Mouse (Mus musculus): Measurements from ENCODE around the gene Polrmt. TPM values are rescaled to one million over a fixed set of nuclear protein-coding genes. Genes with fewer than 3 reads are reported as not detected.
"Not testable (repeated sequence)": the region's sequence is repeated elsewhere in the genome, so short reads cannot be mapped to it uniquely, and the experiment has no call there.

The Polrmt gene
- polyA plus RNA-seq, 1 experiment from 2014 or later = 33.9 TPM

DNA sequence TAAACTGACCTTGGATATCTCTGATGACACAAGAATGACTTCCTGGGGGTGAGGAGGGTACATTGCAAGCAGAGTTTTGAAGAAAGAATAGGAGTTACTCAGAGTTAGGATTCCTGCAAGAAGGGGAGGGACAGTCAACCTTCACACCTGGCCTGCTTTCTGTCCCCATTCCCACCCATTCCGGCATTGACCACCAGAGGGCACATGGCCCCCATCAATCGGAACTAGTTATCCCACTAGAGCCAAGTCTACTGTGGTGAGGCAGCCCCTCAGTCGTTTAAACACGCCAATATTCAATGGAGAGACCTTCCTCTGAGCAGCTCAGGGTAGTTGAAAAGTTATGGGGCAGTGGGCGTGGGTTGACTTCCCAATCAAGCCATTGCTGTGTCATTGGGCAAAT, 22.0 kb upstream of the Polrmt start:
- Histone ChIP-seq H3K27ac (no peak overlapping the region; the same call in 1 of the 2 replicates), H3K4me3 (replicated peaks) (no peak overlapping the region), H3K27me3 (replicated peaks) (no peaks in the 10 kb centered on the region), H3K4me2 (peak overlapping the region; percentile 25; the same call in 1 of the 2 replicates), H3K36me3 (no peaks in the 10 kb centered on the region), H3K9me3 (no peaks in the 10 kb centered on the region), H3K4me1 (peaks cover 34% of the 10 kb centered on the region), H3K9ac (no peak overlapping the region)
- ATAC-seq (ENCODE audit: insufficient read depth, low FRiP score, low read depth) = no peak
- 2% methylated on average over 5 of the region's 5 CpGs for WGBS

DNA sequence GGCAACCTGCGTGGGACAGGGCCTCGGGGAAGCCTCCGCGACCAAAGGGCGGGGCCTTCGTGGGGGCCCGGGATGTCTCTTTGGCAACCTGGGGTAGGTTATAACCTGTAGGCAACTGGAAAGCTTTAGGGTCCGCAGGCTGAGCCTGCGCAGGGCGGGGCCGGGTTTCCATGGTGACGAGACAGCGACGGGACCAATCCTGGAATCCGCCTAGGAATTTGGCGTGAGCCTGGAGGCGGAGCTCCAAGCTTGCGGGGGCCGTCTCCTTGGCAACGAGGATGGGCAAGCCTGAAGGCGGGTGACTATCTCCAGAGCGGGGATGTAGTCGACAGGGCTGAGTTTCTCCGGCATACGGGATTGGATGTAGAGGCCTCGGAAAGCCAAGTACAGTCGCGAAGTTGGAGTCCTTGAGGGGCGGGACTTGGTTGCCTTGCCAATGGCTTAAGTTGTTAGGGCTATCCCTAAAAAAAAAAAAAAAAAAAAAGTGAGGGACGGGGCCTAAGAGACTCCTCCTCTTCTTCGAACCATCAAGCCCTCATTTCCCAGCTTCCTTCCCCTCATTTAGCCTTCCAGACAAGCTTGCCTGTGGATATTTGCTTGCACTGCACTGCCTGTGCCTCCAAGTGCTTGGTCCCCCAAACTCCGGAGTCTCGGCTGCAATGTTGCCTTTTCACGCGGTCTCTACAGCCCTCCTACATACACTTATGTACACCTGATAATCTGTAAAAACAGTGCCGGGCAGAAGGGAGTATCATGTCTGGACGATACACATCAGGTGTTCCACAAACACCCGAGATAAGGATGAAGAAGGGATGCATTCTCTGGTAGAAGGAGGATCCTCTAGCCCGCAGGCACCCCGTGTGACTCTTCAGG, 21.2 kb upstream of the Polrmt start:
- Histone ChIP-seq H3K4me1 (peaks cover 35% of the 10 kb centered on the region), H3K36me3 (no peaks in the 10 kb centered on the region), H3K4me2 (peak overlapping the region; percentile 80), H3K9ac (peak overlapping the region; percentile 33; the same call in 1 of the 2 replicates), H3K4me3 (replicated peaks) (peak overlapping the region; percentile 91), H3K9me3 (no peaks in the 10 kb centered on the region), H3K27me3 (replicated peaks) (no peaks in the 10 kb centered on the region), H3K27ac (peak overlapping the region; percentile 95)
- ATAC-seq (ENCODE audit: insufficient read depth, low FRiP score, low read depth) = peak; percentile 77
- 9% methylated on average over 40 of the region's 40 CpGs for WGBS

DNA sequence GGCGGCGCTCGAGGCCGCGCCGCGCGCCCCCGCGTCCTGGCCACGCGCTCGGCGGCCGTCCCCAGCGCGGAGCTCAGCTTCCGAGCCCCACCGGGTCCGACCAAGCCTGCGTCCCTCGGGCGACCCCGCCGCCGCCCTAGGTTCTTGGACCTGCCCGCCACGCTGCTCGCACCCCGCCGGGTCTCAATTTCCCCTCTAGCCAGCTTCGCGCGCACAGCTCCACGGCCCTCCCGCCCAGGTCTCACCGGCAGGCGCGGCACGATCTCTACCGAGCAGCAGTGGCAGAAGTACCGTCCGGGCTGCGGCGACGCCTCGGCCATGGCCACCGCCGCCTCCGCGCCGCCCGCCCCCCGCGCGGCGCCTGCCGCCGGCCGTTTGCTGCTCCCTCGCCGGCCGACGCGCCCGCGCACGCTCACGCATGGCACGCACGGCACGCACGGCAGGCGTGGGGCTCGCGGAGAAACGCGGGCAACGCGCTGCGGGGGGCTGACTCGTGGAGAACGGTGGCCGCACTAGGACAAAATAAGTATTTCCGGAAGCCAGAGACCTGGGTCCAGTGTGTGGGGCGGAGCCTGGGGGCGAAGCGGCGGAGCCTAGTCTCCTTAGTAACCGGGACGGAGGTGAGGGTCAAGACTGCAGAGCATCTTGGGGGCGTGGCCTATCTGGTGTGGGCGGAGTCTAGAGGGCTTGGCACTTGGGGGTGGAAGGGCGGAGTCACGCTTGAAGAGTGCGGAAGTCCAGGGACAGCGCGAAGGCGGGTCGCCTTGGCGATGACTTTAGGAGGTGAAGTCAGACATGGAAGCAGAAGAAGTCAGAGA, 20.3 kb upstream of the Polrmt start, which contains the start of gene Rnf126:
TSS of gene Rnf126 (minus strand) at position 445 of the 818 bp plus-strand sequence.
- peak within 1 kb of the TSS; percentile 94 for H3K9ac ChIP-seq
- H3K9me3 ChIP-seq = no peaks in the 10 kb centered on the region
- peaks cover 35% of the 10 kb centered on the region for H3K4me1 ChIP-seq
- H3K4me2 ChIP-seq = peak within 1 kb of the TSS; percentile 80
- under 1% methylated on average over 92 of the region's 101 CpGs for WGBS
- peak within 1 kb of the TSS; percentile 95 for H3K27ac ChIP-seq
- H3K36me3 ChIP-seq = peaks cover 5% of the 10 kb centered on the region
- peak; percentile 91 for ATAC-seq (ENCODE audit: insufficient read depth, low FRiP score, low read depth)
- H3K4me3 ChIP-seq (replicated peaks) = peak within 1 kb of the TSS; percentile 91
- H3K27me3 ChIP-seq (replicated peaks) = no peaks in the 10 kb centered on the region

DNA sequence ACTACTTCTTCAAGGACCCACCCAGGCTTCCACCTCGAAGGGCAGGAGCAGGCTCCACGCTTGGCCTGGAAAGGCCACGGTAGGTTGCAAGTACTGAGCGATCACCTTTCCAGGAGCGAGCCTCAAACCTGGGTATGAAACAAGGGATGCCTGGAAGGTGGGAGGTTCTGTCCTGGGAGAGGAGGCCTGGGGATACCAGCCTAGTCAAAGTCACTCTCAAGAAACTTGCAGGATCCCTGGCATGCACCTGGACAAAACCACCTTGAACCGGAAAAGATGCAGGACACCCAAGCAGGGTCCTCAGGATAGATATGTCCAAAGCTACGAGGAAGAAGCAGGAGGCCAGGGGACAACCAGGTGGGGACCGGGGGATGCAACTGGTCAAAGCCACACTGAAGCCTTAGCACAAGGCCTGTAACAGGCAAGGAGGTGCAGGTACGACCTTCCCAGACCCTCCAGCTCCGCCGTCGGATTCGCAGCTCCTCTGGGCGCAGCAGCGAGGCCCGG, 19.7 kb upstream of the Polrmt start:
- 8% methylated on average over 16 of the region's 16 CpGs for WGBS
- H3K4me3 ChIP-seq (replicated peaks) = peak overlapping the region; percentile 91
- H3K4me2 ChIP-seq = peak overlapping the region; percentile 80
- peaks cover 11% of the 10 kb centered on the region for H3K36me3 ChIP-seq
- no peak for ATAC-seq (ENCODE audit: insufficient read depth, low FRiP score, low read depth)
- peak overlapping the region; percentile 95 for H3K27ac ChIP-seq
- peak overlapping the region; percentile 94 for H3K9ac ChIP-seq
- H3K27me3 ChIP-seq (replicated peaks) = no peaks in the 10 kb centered on the region
- no peaks in the 10 kb centered on the region for H3K9me3 ChIP-seq
- peaks cover 35% of the 10 kb centered on the region for H3K4me1 ChIP-seq

DNA sequence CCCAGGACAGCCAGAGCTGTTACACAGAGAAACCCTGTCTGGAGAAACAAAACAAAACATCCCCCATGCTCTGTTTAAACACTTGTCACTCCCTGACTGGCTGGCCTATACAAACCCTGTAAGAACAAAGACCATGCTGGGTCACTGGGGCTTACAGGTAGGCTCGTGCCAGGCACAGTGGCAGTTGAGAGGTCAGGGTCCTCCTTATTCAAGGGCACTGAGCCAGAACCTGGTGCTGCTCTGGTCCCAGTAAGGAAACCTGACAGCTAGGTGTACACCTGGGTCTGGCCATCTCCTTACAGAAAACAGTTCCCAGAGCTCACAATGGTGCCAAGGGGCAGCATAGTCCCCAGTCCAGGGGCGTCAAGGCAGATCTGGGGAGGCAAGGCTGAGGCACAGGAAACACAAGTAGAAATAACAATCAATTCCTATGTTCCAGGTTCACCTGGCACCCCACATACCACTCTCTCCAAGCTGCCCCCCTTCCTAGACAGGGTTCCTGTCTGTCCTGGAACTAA, 18.9 kb upstream of the Polrmt start:
- H3K4me1 ChIP-seq = peaks cover 35% of the 10 kb centered on the region
- H3K36me3 ChIP-seq = peaks cover 17% of the 10 kb centered on the region
- peak overlapping the region; percentile 91 for H3K4me3 ChIP-seq (replicated peaks)
- ATAC-seq (ENCODE audit: insufficient read depth, low FRiP score, low read depth) = no peak
- H3K4me2 ChIP-seq = peak overlapping the region; percentile 80
- 65% methylated on average over 2 of the region's 2 CpGs for WGBS
- H3K9ac ChIP-seq = peak overlapping the region; percentile 30; the same call in 1 of the 2 replicates
- no peaks in the 10 kb centered on the region for H3K9me3 ChIP-seq
- H3K27ac ChIP-seq = no peak overlapping the region
- no peaks in the 10 kb centered on the region for H3K27me3 ChIP-seq (replicated peaks)

DNA sequence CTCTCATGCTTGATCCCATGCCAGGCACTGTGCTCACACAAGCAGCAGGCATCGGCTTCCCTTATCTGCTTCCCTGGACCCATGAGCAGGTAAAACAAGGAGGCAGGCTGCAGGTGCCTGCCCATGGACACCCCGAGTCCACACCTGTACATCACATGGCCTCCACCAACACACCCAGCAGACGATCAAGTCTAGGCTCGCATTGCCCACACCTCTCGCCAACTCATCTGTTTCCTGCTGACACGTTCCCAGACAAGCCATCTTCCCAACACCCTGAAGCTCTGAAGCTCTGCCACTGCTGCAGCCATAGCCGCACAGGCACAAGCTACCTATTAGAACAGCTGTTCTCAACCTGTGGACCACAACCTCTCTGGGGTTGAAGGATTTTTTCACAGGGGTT, 17.9 kb upstream of the Polrmt start:
- WGBS = 70% methylated on average over 7 of the region's 7 CpGs
- peaks cover 35% of the 10 kb centered on the region for H3K4me1 ChIP-seq
- H3K4me2 ChIP-seq = no peak overlapping the region
- no peaks in the 10 kb centered on the region for H3K27me3 ChIP-seq (replicated peaks)
- H3K4me3 ChIP-seq (replicated peaks) = no peak overlapping the region
- no peak overlapping the region for H3K9ac ChIP-seq
- no peaks in the 10 kb centered on the region for H3K9me3 ChIP-seq
- no peak overlapping the region for H3K27ac ChIP-seq
- ATAC-seq (ENCODE audit: insufficient read depth, low FRiP score, low read depth) = no peak
- H3K36me3 ChIP-seq = peaks cover 19% of the 10 kb centered on the region

- Histone ChIP-seq H3K36me3 (peaks cover 31% of the 10 kb centered on the region), H3K9ac (no peak overlapping the region), H3K4me1 (peaks cover 27% of the 10 kb centered on the region), H3K4me2 (no peak overlapping the region), H3K27ac (no peak overlapping the region), H3K27me3 (replicated peaks) (no peaks in the 10 kb centered on the region), H3K9me3 (no peaks in the 10 kb centered on the region), H3K4me3 (replicated peaks) (no peak overlapping the region)
- no peak for ATAC-seq (ENCODE audit: insufficient read depth, low FRiP score, low read depth)
- WGBS = 82% methylated on average over 3 of the region's 3 CpGs
These were observed 16.5 kb upstream of the Polrmt start for GRCm38 (mm10) chr10:79762875-79763274.

- Histone ChIP-seq H3K27ac (no peak overlapping the region), H3K36me3 (peaks cover 45% of the 10 kb centered on the region), H3K4me3 (replicated peaks) (no peak overlapping the region), H3K27me3 (replicated peaks) (no peaks in the 10 kb centered on the region), H3K9ac (no peak overlapping the region), H3K4me1 (peaks cover 22% of the 10 kb centered on the region), H3K9me3 (no peaks in the 10 kb centered on the region), H3K4me2 (no peak overlapping the region)
- no peak for ATAC-seq (ENCODE audit: insufficient read depth, low FRiP score, low read depth)
- WGBS = 88% methylated on average over 11 of the region's 11 CpGs
These were observed 14.3 kb upstream of the Polrmt start for GRCm38 (mm10) chr10:79760603-79761143.

GRCm38 (mm10) chr10:79759675-79760074, 13.3 kb upstream of the Polrmt start:
- not testable (repeated sequence) for H3K9me3 ChIP-seq; ATAC-seq (ENCODE audit: insufficient read depth, low FRiP score, low read depth); H3K9ac ChIP-seq; H3K27me3 ChIP-seq (replicated peaks); H3K27ac ChIP-seq; H3K4me2 ChIP-seq; H3K4me3 ChIP-seq (replicated peaks)
- Histone ChIP-seq H3K4me1 (peaks cover 17% of the 10 kb centered on the region; the same call in 1 of the 2 replicates), H3K36me3 (peaks cover 45% of the 10 kb centered on the region)
- WGBS = 100% methylated on average over 1 of the region's 1 CpGs

GRCm38 (mm10) chr10:79756660-79757059, 10.3 kb upstream of the Polrmt start:
- no peak overlapping the region for H3K4me3 ChIP-seq (replicated peaks)
- no peaks in the 10 kb centered on the region for H3K9me3 ChIP-seq
- H3K27me3 ChIP-seq (replicated peaks) = no peaks in the 10 kb centered on the region
- H3K27ac ChIP-seq = no peak overlapping the region
- no peak for ATAC-seq (ENCODE audit: insufficient read depth, low FRiP score, low read depth)
- 0 out of 2 replicates have a peak, but pooled peaks cover 4% of the 10 kb centered on the region for H3K4me1 ChIP-seq
- peaks cover 40% of the 10 kb centered on the region for H3K36me3 ChIP-seq
- WGBS = 90% methylated on average over 24 of the region's 24 CpGs
- no peak overlapping the region for H3K9ac ChIP-seq
- no peak overlapping the region for H3K4me2 ChIP-seq

DNA sequence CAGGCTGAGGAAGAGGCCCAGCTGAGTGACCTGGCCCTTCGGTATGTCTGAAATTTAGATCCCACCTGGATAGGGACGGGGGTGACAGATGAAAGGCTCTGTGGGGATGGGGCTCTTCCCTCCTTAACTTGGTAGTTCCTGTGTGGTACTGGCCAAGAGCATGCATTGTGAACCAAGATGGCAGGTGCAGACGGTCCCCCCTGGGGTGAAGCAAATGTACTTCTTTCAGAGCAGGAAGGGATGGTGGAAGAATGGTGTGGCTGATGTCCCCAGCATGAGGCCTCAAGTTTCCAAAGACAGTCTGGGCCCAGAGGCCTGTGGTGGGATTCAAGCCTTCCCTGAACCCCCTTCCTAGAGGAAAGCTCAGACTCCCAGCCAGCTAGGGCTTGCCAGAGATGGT, 9.5 kb upstream of the Polrmt start:
- Histone ChIP-seq H3K4me1 (0 out of 2 replicates have a peak, but pooled peaks cover 4% of the 10 kb centered on the region), H3K4me3 (replicated peaks) (no peak overlapping the region), H3K9me3 (no peaks in the 10 kb centered on the region), H3K4me2 (no peak overlapping the region), H3K27ac (no peak overlapping the region), H3K36me3 (peaks cover 32% of the 10 kb centered on the region), H3K9ac (no peak overlapping the region), H3K27me3 (replicated peaks) (no peaks in the 10 kb centered on the region)
- 82% methylated on average over 3 of the region's 3 CpGs for WGBS
- no peak for ATAC-seq (ENCODE audit: insufficient read depth, low FRiP score, low read depth)
